Mouse (Mus musculus) MN1 (cell line): ENCODE measurements around the gene C1qtnf4.

Source experiments
- DNase-seq: peaks from one replicate; pipeline ENCODE4 v3.0.0-alpha.2; 2016; ENCODE audit warnings: low spot score

C1qtnf4 gene

DNA sequence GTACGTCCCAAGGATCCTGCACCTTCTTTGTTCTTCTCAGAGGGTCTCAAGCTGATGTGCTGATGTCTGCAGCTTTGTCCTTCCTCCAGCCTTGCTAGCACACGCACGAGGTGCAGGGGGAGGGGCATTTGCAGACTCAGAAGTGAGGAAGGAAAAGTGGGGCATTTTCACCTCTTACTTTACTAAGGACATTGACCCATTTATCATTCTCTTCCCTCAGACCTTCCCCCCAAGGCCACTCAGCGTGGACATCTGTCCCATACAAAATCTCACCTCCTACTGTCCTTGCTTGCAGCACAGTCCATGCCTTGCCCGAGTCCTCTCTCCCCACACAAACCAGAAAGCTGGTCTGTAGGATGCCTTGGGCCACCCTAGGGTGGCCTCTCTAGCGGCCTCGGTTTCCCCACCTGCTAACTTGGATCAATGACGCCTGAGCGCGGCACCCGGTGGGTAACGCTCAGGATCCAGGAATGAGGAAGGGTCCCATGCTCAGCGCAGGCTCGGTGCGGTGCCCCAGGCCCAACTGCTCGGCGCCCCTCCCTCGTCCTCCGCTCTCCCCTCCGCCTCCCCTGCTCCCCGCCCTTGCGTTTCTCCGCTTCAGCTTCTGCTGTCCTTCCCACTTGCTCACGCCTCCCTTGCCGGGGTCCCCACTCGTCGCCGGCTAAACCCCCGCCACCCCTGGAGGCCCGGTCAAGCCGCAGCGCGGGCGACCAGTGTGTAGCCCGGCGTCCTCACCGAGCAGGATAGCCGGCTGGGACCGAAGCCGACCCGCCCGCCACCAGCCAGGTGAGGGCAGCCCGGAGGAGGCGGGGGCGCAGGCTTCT lies at the start of gene C1qtnf4:
Gene C1qtnf4, plus strand, starts transcription at position 643 of the 824 bp plus-strand sequence.
- DNase-seq: no peak

DNA sequence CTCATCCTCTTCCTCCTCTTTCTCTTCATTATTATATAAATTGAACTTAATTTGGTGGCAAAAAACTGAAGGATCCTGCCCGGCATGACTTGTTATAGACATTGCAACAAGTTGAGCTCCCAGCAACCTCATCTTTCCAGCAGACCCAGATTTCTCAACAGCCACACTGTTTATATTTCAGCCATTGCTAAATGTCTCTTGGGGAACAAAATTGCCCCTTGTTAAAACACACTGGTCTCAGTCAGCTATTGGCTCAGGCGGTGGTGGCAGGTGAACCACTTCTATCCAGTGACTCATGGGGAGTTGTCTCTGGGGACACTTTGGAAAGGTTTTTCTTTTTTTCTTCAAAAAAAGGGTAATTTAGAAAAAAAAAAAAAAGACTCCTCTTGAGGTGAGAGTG lies 47.0 kb upstream of the C1qtnf4 start:
- no peak for DNase-seq

DNA sequence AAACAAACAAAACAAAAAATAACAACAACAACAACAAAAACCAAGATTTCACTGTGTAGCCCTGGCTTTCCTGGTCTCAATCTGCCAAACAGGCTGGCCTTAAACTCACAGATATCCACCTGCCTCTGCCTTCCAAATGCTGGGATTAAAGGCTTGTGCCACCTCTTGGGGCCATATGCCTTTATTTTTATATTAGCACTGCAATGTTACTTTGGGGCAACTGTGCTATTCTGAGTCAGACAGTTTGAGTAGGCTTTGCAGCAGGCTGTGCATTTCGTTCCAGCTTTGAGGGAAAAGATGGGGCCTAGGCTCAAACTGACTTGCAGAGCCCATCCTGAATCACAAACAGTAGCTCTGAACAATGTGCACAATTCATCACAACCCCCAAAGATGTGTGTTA lies 42.0 kb upstream of the C1qtnf4 start:
- DNase-seq: no peak

DNA sequence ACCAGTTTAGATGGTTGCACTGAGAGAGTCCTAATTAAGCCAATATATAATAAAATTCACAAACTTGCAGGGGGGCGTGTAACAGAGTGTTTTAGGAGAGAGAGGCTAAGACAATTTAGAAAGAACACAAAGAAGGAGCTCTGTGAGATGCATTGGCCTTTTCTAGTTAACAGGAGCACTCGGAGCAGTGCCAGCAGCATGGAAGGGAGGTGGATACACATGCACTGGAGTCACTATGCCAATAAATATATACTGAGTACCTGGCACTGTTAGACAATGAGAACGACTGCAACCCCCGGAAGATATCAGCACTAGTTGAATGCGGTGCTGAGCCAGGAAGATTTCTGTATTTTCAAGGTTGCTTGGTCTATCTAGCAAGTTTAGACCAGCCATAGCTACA lies 41.4 kb upstream of the C1qtnf4 start:
- DNase-seq: no peak

DNA sequence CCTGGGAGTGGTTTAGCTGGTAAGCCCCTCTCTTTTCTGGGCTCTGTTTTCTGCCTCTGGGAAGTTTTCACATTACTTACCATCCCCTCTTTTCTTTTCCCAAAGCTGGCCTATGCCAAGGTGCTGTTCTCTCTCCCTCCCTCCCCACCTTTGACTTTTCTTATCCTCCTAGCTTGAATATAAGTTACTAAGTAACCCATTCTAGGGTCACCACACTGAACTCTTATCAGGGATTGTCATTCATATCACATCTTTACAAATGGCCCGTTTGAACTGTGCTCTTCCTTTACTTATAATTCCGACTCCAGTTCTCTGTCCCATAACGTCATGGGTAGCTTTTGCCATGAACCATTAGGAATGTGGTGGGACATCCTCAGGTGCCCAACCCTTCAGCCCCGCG lies 40.4 kb upstream of the C1qtnf4 start:
- no peak for DNase-seq

DNA sequence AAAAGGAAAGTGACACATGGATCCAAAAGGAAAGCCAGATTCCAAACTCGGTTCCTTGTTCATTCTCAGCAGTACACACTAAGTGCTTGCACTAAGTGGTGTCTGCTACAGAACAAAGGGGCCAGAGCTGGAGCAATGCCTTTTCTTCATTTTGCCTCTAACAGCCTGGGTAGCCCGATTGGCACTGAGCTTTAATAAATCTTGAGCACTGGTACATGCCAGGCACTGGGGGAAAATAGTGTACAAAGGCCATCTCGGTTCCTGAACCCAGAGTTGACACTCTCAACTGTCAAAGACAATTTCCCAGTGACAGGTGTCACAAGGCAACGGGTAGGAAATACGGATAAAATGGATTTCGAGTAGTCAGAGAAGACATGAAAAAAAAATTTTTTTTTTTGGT lies 39.5 kb upstream of the C1qtnf4 start:
- peak; percentile 43 for DNase-seq

DNA sequence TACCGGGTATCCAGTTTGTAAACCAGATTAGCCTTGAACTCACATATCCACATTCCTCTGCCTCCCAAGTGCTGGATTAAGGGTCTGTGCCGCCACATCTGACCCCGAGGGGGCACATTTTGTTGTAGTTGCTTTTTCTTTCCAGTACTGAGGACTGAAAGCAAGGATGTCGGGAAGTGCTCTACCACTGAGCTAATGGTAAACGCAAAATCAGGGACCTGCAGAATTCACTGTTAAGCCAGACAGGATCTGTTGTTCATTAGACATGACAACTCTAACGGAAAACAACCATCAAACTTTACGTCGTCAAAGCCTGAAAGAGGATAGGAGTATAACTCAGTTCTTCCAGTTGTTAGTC lies 39.1 kb upstream of the C1qtnf4 start:
- DNase-seq: no peak

DNA sequence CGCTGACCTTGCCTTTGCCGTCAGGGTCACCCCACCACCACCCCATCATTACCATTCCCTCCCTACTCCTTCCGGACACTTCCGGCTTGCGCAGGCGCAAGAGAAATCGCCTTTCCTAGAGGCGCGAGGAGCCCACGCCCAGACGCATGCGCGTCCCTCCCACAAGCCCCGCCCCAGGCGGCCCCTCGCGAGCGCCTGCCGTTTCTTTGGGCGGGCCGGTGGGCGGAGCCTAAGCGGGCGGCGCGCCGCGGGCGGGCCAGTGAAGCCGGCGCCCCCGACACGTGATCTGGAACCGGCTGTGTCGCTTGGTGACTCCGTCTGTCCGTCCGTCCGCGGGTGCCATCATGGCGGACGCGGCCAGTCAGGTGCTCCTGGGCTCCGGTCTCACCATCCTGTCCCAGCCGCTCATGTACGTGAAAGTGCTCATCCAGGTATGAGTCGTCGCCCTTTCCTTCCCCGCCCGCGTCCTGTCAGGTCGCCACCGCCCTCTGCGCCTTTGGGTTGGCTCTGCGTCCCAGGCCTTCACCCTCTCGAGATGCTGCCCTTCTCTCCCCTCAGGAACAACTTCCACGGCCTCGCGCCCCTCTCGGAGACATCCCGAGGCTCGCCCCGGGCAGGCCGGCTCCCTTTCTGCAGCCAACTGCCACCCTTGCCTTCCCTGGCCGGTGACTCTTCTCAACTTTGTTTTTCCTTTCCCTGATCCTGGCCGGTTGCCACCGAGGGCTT lies 38.5 kb upstream of the C1qtnf4 start, which contains the start of gene Mtch2:
Gene Mtch2, plus strand, starts transcription at position 201 of the 726 bp plus-strand sequence.
- peak; percentile 98 for DNase-seq

DNA sequence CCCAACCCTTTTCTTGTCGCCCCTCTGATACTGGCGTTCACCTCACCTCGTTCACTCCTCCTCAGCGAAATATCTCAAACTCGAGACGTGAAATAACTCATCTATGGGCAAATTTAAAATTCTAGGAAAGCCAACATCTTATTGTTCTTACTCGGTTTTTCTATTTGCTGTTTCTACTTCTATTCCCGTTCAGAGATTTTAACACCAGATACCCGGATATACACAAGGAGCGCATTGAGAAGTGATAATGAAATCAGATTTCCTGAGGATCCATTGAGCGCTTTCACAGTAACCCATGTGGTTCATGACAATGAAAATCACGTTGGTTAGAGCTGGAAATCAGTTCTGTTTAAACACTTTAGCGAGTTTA lies 38.0 kb upstream of the C1qtnf4 start:
- DNase-seq: peak; percentile 35

DNA sequence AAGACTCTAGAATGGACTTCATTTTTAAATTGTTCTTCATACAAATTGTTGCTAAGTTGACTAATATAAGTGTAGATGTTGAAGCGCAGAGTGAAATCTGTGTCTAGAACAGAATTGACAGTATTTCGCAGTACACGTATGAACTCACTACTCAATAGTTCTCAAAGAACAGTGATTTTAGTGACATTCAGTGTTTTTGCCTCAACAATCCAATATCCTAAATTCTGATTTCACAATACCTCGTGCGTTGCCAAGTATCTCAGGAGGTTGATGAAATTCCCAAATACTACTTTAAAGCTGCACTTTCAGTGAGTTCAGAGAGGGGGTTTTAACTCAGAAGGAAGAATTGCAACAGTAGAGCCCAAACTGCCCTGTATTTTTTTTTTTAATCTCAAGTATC lies 37.3 kb upstream of the C1qtnf4 start:
- no peak for DNase-seq

DNA sequence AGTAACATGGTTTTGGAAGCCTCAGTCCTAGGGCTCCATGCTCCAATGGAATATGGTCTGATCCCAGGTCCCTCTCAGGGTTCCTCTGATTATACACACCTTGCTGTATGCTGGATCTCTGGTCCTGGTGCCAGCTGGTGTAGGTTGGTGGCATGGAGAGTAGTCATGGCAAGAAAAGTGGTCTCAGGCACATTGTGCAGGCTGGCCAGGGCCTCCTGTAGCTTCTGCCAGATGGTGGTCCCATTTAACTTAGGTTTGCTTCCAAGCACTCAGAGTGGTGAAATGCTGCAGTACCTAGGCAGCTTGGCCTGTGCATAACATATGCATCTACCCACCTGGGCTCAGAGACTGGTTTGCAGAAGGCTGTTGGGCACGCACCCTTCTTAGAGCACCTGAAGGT lies 35.3 kb upstream of the C1qtnf4 start:
- DNase-seq: no peak

DNA sequence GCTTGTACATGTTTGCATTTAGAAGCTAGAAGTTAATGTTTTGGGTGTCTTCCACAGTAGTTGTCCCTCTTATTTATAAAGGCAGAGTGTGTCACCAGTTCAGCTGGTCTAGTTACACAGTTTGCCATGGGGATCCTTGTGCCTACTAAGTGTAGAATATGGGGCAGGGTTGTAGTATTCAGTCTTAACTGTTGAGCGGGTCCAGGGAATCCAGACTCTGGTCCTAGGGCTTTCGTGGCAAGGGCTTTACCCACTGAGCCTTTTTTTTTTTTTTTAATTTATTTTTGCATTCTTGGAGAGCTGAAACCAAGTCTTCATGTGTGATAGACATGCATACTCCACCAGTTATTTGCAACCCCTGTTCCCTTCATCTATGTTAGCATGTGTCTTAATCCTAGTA lies 24.2 kb upstream of the C1qtnf4 start:
- no peak for DNase-seq

DNA sequence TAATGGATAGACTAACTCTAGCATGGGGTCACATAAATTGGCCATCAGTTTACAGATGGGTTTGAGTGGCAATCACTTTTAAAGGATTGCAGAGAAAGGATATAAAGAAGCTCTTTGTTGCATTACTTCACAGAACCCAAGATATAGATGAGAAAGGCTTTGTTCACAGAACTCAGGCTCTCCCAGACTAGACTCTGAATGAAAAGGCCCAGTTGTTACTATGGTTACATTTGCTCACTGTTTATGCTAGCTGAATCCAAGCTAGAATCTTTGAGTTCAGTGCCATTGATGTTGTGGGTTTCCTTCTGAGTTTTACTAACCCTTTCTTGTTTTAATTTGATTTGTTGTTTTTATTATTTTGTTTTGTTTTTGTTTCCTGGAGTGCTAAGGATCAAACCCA lies 21.5 kb upstream of the C1qtnf4 start:
- DNase-seq: no peak

DNA sequence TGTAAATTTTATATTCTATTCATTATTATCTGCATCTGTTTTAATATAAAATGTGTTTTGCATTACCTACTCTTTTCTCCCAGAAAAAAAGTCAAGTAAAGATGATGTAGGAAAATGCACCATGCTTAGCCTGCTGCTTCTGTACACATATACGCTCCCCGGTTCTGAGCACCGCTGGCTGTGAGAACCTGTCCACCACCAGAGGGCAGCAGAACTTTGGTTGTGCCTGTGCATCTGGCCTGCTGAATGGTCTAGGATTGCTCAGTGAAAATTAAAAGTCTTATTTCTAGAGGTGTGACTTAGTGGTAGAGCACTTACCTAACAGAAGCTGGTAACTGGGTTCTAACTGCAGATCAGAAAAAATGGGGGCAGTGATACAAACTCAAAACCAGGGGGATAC lies 19.1 kb upstream of the C1qtnf4 start:
- peak; percentile 83 for DNase-seq

DNA sequence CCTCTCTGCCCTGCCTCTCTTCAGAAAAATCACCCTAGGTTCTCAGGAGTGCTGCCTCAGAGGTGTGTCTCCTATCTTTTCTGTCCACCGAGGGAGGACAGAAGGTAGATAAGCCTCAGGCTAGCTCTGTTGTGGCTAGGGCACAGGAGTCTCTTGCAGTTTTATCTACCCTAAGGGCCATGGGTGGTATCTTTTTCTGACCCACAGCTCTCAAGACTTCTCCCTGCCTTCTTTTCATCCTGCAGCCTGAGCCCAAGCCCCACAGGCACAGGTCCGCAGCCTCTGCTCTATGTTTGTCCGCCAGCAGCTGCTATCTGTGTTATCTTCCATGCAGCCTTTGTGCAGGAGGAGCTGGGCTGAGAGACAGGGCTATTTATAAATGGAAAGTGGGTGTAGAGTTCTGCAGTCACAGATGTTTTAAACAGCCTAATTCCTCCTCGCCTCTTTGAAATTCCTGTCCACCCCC lies 15.5 kb upstream of the C1qtnf4 start:
- peak; percentile 34 for DNase-seq

DNA sequence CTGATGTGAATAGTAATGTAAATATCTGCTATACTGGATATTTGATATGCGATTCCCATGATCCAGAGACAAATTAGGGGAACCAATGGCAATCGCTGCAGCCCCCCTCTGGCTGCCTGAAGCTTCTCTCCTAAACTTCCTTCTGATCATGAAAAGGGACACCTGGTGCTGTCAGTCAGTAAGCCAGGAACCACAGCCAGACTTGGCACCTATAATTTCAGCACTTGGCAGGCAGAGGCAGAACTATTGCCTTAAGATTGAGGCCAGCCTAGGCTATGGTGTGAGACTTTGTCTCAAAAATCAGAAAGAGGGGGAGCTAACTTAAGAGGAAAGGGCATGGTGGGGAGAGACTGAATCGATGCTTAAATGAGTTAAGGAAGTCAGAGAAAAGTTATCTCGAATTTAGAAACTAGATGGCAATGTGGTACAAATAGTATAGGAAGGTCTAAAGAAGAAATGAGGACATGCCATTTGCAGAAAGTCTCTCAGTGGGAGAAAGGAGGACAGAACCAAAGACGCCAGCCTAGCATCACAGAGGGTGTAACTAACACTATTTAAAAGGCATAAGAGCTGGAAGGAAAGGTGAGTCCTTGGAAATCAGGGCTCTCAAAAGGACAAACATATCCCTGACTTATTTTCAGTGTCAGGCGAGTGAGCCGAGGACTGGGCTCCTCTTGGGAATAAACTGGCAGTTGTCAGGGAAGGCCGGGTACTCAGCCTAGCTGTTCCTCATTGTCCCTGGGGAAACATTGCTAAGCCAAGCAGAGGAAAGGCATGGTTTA lies 14.3 kb upstream of the C1qtnf4 start:
- DNase-seq: no peak

DNA sequence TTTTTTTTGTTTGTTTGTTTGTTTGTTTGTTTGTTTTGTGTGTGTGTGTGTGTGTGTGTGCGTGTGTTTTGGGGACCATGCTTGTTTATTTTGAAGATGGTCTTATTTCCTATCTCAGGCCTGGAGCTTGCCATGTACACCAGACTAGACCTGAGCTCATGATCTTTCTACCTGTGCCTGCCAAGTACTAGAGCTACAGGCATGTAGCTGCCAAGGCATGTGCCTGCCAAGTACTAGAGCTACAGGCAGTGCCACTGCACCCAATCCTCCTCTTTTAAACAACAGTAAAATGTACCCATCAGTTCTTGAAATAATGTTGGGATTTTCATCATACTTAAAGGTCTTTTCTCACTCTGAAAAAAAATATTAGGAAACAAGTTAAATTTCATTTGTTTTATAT lies 11.6 kb upstream of the C1qtnf4 start:
- no peak for DNase-seq

DNA sequence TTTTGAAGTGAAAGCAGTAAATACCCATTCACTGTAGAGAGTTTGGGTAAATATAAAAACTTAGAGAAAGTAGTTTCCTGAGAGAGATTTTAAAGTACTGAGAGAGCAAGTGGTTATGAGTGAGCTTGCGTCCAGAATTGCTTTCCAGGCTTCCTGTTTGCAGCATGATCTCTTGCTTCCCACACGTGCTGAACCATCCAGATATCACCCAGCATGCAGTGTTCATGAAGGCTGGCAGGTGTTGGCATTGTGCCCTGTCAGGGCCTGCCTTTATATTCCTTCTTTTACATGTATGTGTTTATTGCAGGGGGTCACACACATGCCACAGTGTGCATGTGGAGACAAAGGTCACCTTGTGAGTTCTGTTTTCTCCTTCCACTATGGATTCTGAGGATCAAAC lies 10.4 kb upstream of the C1qtnf4 start:
- DNase-seq: no peak

DNA sequence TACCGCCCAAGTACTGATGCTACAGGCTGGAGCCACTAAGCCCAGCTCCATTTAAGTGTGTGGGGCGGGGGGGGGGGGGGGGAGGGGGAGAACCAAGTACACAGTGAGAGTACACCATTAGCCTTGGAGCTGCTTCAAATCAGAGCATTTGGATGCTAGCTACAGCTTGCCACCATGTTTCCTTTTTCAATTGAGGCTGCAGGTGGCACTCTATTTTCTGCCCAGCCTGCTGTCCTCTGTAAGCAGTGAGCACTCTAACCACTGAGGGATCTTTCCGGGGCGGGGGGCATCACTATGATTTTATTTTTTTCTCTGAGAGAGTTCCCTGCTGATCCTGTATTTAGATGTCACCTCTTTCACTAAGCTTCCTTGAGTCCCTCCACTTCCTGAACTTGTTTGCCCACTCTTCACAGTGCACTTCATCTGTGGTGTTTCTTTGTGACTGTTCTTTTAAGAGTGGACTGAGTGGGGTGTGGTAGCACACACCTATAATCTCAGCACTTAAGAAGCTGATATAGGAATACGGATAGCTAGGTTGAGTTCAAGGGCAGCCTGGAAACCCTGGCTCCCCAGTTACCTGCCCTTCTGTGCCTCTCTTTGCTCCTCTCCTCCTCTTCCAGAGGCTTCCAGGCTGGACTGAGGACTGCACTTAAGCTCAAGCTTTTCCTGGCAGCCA lies 7.9 kb upstream of the C1qtnf4 start:
- no peak for DNase-seq

DNA sequence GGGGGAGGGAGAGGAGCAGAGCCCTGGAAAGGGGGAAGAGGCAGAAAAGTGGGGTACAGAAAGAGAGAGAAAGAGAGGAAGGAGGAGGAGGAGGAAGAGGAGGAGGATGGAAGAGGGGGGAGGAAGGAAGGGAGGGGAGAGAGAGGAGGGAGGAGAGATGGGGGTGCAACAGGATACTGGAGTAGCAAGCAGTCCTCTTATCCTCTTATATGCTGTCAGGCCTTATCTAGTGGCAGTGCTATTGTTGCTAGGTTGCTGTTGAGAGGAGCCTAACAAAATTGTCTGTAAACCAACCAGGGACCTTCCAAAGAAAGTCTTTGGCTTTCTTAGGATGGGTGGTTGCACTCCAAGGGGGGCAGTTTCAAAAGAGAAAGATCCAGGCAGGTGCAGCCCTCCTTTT lies 6.2 kb upstream of the C1qtnf4 start:
- no peak for DNase-seq

DNA sequence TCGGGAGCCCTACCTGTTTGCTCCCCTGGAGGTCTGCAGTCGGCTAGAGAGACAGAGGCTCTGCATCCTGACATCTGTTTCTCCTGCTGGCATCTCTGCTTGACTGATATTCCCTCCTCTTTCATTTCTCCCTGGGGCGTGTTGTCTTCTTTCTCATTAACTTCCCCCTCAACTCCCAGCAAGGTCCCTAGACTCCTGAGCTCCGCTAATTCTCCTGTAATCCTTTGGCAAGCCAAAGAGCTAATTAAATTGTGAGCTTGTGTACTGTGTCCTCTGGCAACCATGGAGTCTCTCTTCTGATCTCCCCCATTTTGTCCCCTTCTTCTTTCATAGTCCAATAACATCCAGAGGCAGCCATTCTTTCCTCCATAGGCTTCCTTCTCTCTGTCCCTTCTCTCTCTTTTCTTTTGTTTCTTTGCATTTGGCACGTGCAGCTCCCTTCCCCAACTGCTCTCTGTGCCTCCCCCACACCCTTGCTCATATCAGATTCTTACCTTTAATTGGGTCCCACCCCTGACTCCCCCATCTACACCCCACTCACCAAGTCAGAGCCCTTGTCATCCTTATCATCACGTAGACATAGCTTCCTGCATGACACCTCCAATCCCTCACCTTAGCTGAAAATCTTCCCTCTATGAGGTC lies 5.4 kb upstream of the C1qtnf4 start:
- DNase-seq: no peak

DNA sequence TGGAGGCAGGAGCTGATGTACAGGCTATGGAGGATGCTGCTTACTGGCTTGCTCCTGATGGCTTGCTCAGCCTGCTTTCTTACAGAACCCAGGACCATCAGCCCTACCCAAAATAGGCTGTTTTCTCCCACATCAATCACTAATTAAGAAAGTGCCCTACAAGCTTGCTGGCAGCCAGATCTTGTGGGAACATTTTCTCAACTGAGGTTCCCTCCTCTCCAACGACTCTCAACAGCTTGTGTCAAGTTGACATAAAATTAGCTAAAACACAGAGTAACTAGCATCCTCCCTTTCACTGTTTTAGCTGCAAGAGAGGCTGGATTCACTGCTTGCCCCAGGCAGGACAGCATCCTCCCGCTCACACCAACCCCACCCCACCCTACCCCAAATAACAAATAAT lies 3.8 kb upstream of the C1qtnf4 start:
- no peak for DNase-seq
